Mouse (Mus musculus): ENCODE results near the gene Dnajc24. TPM values are rescaled to one million over a fixed set of nuclear protein-coding genes. Genes with fewer than 3 reads are reported as not detected.

The Dnajc24 gene
- polyA plus RNA-seq, 1 experiment from 2014 or later: 39.4 TPM

GRCm38 (mm10) chr2:105985206-105985605 lies 18.1 kb downstream of the Dnajc24 start:
- no peak overlapping the region for H3K4me3 ChIP-seq (ENCODE audit: low read length)
- H3K9me3 ChIP-seq (ENCODE audit: control insufficient read depth, low read length): no peaks in the 10 kb centered on the region
- no peaks in the 10 kb centered on the region for H3K36me3 ChIP-seq (ENCODE audit: control insufficient read depth, insufficient read depth, low read length)
- no peak for ATAC-seq (ENCODE audit: low FRiP score, low TSS enrichment)
- H3K9ac ChIP-seq (ENCODE audit: low read depth, low read length): no peak overlapping the region
- no peaks in the 10 kb centered on the region for H3K4me1 ChIP-seq (ENCODE audit: control insufficient read depth, insufficient read depth, low read length)
- H3K27ac ChIP-seq (ENCODE audit: low read depth, low read length): no peak overlapping the region
- 88% methylated on average over 7 of the region's 7 CpGs for whole genome bisulfite sequencing
- no peak overlapping the region for H3K4me2 ChIP-seq (replicated peaks; ENCODE audit: low read depth, low read length)
- H3K27me3 ChIP-seq (ENCODE audit: control insufficient read depth, insufficient read depth, low read length): no peaks in the 10 kb centered on the region

- H3K4me3 ChIP-seq (ENCODE audit: low read length): no peak overlapping the region
- H3K27me3 ChIP-seq (ENCODE audit: control insufficient read depth, insufficient read depth, low read length): no peaks in the 10 kb centered on the region
- H3K4me2 ChIP-seq (replicated peaks; ENCODE audit: low read depth, low read length): no peak overlapping the region
- no peak overlapping the region for H3K27ac ChIP-seq (ENCODE audit: low read depth, low read length)
- H3K4me1 ChIP-seq (ENCODE audit: control insufficient read depth, insufficient read depth, low read length): no peaks in the 10 kb centered on the region
- no peaks in the 10 kb centered on the region for H3K9me3 ChIP-seq (ENCODE audit: control insufficient read depth, low read length)
- H3K36me3 ChIP-seq (ENCODE audit: control insufficient read depth, insufficient read depth, low read length): no peaks in the 10 kb centered on the region
- no peak overlapping the region for H3K9ac ChIP-seq (ENCODE audit: low read depth, low read length)
- 93% methylated on average over 2 of the region's 2 CpGs for WGBS
- ATAC-seq (ENCODE audit: low FRiP score, low TSS enrichment): no peak
These were observed 25.3 kb downstream of the Dnajc24 start for GRCm38 (mm10) chr2:105978065-105978464.

GRCm38 (mm10) chr2:105973941-105974340 lies 29.4 kb downstream of the Dnajc24 start:
- no peak for ATAC-seq (ENCODE audit: low FRiP score, low TSS enrichment)
- Histone ChIP-seq H3K4me1 (ENCODE audit: control insufficient read depth, insufficient read depth, low read length) (no peaks in the 10 kb centered on the region), H3K36me3 (ENCODE audit: control insufficient read depth, insufficient read depth, low read length) (no peaks in the 10 kb centered on the region; the same call in 1 of the 2 replicates), H3K9ac (ENCODE audit: low read depth, low read length) (no peak overlapping the region), H3K9me3 (ENCODE audit: control insufficient read depth, low read length) (no peaks in the 10 kb centered on the region), H3K4me3 (ENCODE audit: low read length) (no peak overlapping the region), H3K27ac (ENCODE audit: low read depth, low read length) (no peak overlapping the region), H3K4me2 (replicated peaks; ENCODE audit: low read depth, low read length) (no peak overlapping the region), H3K27me3 (ENCODE audit: control insufficient read depth, insufficient read depth, low read length) (no peaks in the 10 kb centered on the region)
- WGBS: 13% methylated on average over 2 of the region's 2 CpGs

GRCm38 (mm10) chr2:105963447-105963846 lies 39.9 kb downstream of the Dnajc24 start:
- no peaks in the 10 kb centered on the region for H3K27me3 ChIP-seq (ENCODE audit: control insufficient read depth, insufficient read depth, low read length)
- ATAC-seq (ENCODE audit: low FRiP score, low TSS enrichment): no peak
- H3K4me3 ChIP-seq (ENCODE audit: low read length): no peak overlapping the region
- H3K4me2 ChIP-seq (replicated peaks; ENCODE audit: low read depth, low read length): no peak overlapping the region
- no peak overlapping the region for H3K9ac ChIP-seq (ENCODE audit: low read depth, low read length)
- H3K4me1 ChIP-seq (ENCODE audit: control insufficient read depth, insufficient read depth, low read length): no peaks in the 10 kb centered on the region
- WGBS: 95% methylated on average over 1 of the region's 1 CpGs
- no peak overlapping the region for H3K27ac ChIP-seq (ENCODE audit: low read depth, low read length)
- peaks cover 14% of the 10 kb centered on the region; the same call in 1 of the 2 replicates for H3K36me3 ChIP-seq (ENCODE audit: control insufficient read depth, insufficient read depth, low read length)
- H3K9me3 ChIP-seq (ENCODE audit: control insufficient read depth, low read length): no peaks in the 10 kb centered on the region

GRCm38 (mm10) chr2:105953862-105954261 lies 49.5 kb downstream of the Dnajc24 start:
- no peaks in the 10 kb centered on the region for H3K9me3 ChIP-seq (ENCODE audit: control insufficient read depth, low read length)
- no peaks in the 10 kb centered on the region for H3K27me3 ChIP-seq (ENCODE audit: control insufficient read depth, insufficient read depth, low read length)
- WGBS: 90% methylated on average over 4 of the region's 4 CpGs
- H3K4me2 ChIP-seq (replicated peaks; ENCODE audit: low read depth, low read length): no peak overlapping the region
- no peak overlapping the region for H3K27ac ChIP-seq (ENCODE audit: low read depth, low read length)
- no peaks in the 10 kb centered on the region; the same call in 1 of the 2 replicates for H3K36me3 ChIP-seq (ENCODE audit: control insufficient read depth, insufficient read depth, low read length)
- no peak overlapping the region for H3K4me3 ChIP-seq (ENCODE audit: low read length)
- no peaks in the 10 kb centered on the region for H3K4me1 ChIP-seq (ENCODE audit: control insufficient read depth, insufficient read depth, low read length)
- ATAC-seq (ENCODE audit: low FRiP score, low TSS enrichment): no peak
- H3K9ac ChIP-seq (ENCODE audit: low read depth, low read length): no peak overlapping the region

GRCm38 (mm10) chr2:105951350-105951940 lies 51.9 kb downstream of the Dnajc24 start:
- H3K4me1 ChIP-seq (ENCODE audit: control insufficient read depth, insufficient read depth, low read length): no peaks in the 10 kb centered on the region
- ATAC-seq (ENCODE audit: low FRiP score, low TSS enrichment): no peak
- H3K9me3 ChIP-seq (ENCODE audit: control insufficient read depth, low read length): no peaks in the 10 kb centered on the region
- H3K4me3 ChIP-seq (ENCODE audit: low read length): no peak overlapping the region
- H3K27ac ChIP-seq (ENCODE audit: low read depth, low read length): no peak overlapping the region
- no peak overlapping the region for H3K4me2 ChIP-seq (replicated peaks; ENCODE audit: low read depth, low read length)
- H3K27me3 ChIP-seq (ENCODE audit: control insufficient read depth, insufficient read depth, low read length): no peaks in the 10 kb centered on the region
- no peak overlapping the region for H3K9ac ChIP-seq (ENCODE audit: low read depth, low read length)
- no peaks in the 10 kb centered on the region for H3K36me3 ChIP-seq (ENCODE audit: control insufficient read depth, insufficient read depth, low read length)
- 86% methylated on average over 1 of the region's 1 CpGs for WGBS

- no peak for ATAC-seq (ENCODE audit: low FRiP score, low TSS enrichment)
- 95% methylated on average over 2 of the region's 2 CpGs for WGBS
These were observed 53.2 kb downstream of the Dnajc24 start for GRCm38 (mm10) chr2:105950131-105950530.

GRCm38 (mm10) chr2:105917623-105918346 lies 85.6 kb downstream of the Dnajc24 start:
- 85% methylated on average over 5 of the region's 5 CpGs for WGBS
- H3K36me3 ChIP-seq (ENCODE audit: control insufficient read depth, insufficient read depth, low read length): no peaks in the 10 kb centered on the region
- no peak overlapping the region for H3K4me3 ChIP-seq (ENCODE audit: low read length)
- H3K4me2 ChIP-seq (replicated peaks; ENCODE audit: low read depth, low read length): no peak overlapping the region
- no peaks in the 10 kb centered on the region for H3K27me3 ChIP-seq (ENCODE audit: control insufficient read depth, insufficient read depth, low read length)
- H3K9me3 ChIP-seq (ENCODE audit: control insufficient read depth, low read length): no peaks in the 10 kb centered on the region
- no peak overlapping the region for H3K9ac ChIP-seq (ENCODE audit: low read depth, low read length)
- H3K27ac ChIP-seq (ENCODE audit: low read depth, low read length): no peak overlapping the region
- no peak for ATAC-seq (ENCODE audit: low FRiP score, low TSS enrichment)
- H3K4me1 ChIP-seq (ENCODE audit: control insufficient read depth, insufficient read depth, low read length): no peaks in the 10 kb centered on the region

More at GRCm38 (mm10) chr2:105950131-105950530, 53.2 kb downstream of the Dnajc24 start:
- H3K27me3 ChIP-seq (ENCODE audit: control insufficient read depth, insufficient read depth, low read length): no peaks in the 10 kb centered on the region
- no peak overlapping the region for H3K27ac ChIP-seq (ENCODE audit: low read depth, low read length)
- no peak overlapping the region for H3K4me2 ChIP-seq (replicated peaks; ENCODE audit: low read depth, low read length)
- H3K4me3 ChIP-seq (ENCODE audit: low read length): no peak overlapping the region
- H3K9me3 ChIP-seq (ENCODE audit: control insufficient read depth, low read length): no peaks in the 10 kb centered on the region
- no peaks in the 10 kb centered on the region for H3K4me1 ChIP-seq (ENCODE audit: control insufficient read depth, insufficient read depth, low read length)
- no peaks in the 10 kb centered on the region for H3K36me3 ChIP-seq (ENCODE audit: control insufficient read depth, insufficient read depth, low read length)
- H3K9ac ChIP-seq (ENCODE audit: low read depth, low read length): no peak overlapping the region
